Mouse (Mus musculus) ES-Bruce4 (cell line): ENCODE measurements at regions not wholly inside any gene's neighbourhood (a gene's known extent, or its start where the extent isn't known, plus 50 kb on each side); places are given as distances from the start of the nearest gene placed in this dataset.

Source experiments
- CTCF ChIP-seq: IDR thresholded peaks from one replicate; pipeline ENCODE4 v1.8.1; 2011; ENCODE audit warnings: low read depth, low read length
- POLR2A ChIP-seq: IDR thresholded peaks from one replicate; pipeline ENCODE4 v1.8.1; 2011; ENCODE audit warnings: low read length; ENCODE audit not compliant: insufficient read depth

DNA sequence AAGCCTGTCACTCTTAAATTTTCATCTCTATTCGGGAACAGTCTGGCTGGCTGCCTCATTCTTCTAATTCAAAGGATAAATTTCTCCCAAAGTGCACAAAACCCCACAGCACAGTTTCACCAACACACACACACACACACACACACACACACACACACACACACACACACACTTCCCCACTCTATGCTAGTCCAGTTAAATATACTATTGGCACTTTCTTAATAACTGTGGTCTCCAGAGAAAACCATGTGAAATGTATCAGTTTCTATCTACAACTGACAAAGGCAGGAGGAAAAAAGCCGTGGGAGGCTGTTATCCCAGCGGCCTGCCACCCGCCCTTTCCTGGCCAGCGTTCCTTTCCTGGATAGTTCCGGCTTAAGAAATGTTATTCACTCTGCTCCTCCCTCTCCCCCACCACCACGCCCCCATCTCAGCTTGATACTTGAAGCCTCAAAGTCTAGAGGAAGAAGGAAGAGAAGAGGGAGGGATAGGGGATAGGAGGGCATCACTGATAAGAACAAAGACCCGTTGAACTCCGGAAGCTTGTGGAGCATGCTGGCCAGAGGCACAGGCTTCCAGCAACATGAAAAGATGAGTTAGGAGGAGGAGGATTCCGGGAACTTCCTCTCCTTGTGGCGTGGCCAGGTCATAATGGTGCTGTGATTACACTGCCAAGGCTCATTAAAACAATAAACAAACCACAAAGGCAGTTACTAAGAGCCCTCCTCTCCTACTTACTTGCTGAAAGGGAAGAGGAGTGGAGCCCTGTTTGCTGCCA lies 345.8 kb downstream of the Mctp2 start:
- TF ChIP-seq CTCF: no peak
- TF ChIP-seq POLR2A: no peak
